Mouse (Mus musculus) left cerebral cortex, postnatal 4 days (tissue): Measurements from ENCODE around the gene Tprkb. TPM values are rescaled to one million over a fixed set of nuclear protein-coding genes. Genes with fewer than 3 reads are reported as not detected.
A peak's percentile ranks its signal among the peaks of the same experiment; 100 is the strongest.
"Not testable (repeated sequence)": the region's sequence is repeated elsewhere in the genome, so short reads cannot be mapped to it uniquely, and the experiment has no call there.

Source experiments
- DNase-seq: peaks from one replicate; pipeline ENCODE4 v3.0.0-alpha.2; 2022
- intact Hi-C: fragments of 180-260 bp; cut with DNase I; formaldehyde crosslinking; loops from one replicate; pipeline ENCODE4 v1.15.1; 2025
- total RNA-seq, 2 experiments: library from RNA; stranded (reverse); gene quantifications; 2 replicates each; pipeline ENCODE4 v1.2.3; 2021

Tprkb gene
- total RNA-seq, 2 experiments from 2014 or later, result 44.3 to 49.1 TPM

GRCm38 (mm10) chr6:85915539-85916513 lies 4.2 kb downstream of the Tprkb start, which contains the start of gene Nat8f1:
TSS of gene Nat8f1 (minus strand) at chr6:85915687.
- DNase-seq, result peak; percentile 88

GRCm38 (mm10) chr6:85916596-85916995 lies 4.9 kb downstream of the Tprkb start:
- intact Hi-C loops, result no loop called here
- DNase-seq, result no peak

More at GRCm38 (mm10) chr6:85915539-85916513, 4.2 kb downstream of the Tprkb start, which contains the start of gene Nat8f1:
- intact Hi-C loops, result not testable (repeated sequence)

GRCm38 (mm10) chr6:85918341-85918740 lies 6.7 kb downstream of the Tprkb start:
- DNase-seq, intact Hi-C loops: not testable (repeated sequence)

GRCm38 (mm10) chr6:85919401-85919800 lies 7.7 kb downstream of the Tprkb start:
- intact Hi-C loops, result no loop called here
- DNase-seq, result no peak

GRCm38 (mm10) chr6:85923643-85924042 lies 12.0 kb downstream of the Tprkb start:
- intact Hi-C loops, result no loop called here
- no peak for DNase-seq

GRCm38 (mm10) chr6:85926709-85927108 lies 15.0 kb downstream of the Tprkb start:
- intact Hi-C loops, result no loop called here
- no peak for DNase-seq

GRCm38 (mm10) chr6:85927476-85928464 lies 16.1 kb downstream of the Tprkb start:
- no peak for DNase-seq
- intact Hi-C loops, result no loop called here

GRCm38 (mm10) chr6:85929312-85929711 lies 17.6 kb downstream of the Tprkb start:
- no peak for DNase-seq
- intact Hi-C loops, result no loop called here

GRCm38 (mm10) chr6:85934047-85934446 lies 22.4 kb downstream of the Tprkb start:
- DNase-seq, result no peak
- intact Hi-C loops, result no loop called here

- no peak for DNase-seq
- intact Hi-C loops, result no loop called here
These were observed 24.0 kb downstream of the Tprkb start for GRCm38 (mm10) chr6:85935646-85936045.

GRCm38 (mm10) chr6:85936508-85937465 lies 25.1 kb downstream of the Tprkb start:
- intact Hi-C loops, result not testable (repeated sequence)
- peak; percentile 81 for DNase-seq

- no peak for DNase-seq
- intact Hi-C loops, result no loop called here
These were observed 27.0 kb downstream of the Tprkb start for GRCm38 (mm10) chr6:85938701-85939100.

- no peak for DNase-seq
- intact Hi-C loops, result loop anchor here (10.0 kb wide), 1 partner anchor 442 kb away; no protein-coding TSS in a partner anchor
These were observed 30.8 kb downstream of the Tprkb start for GRCm38 (mm10) chr6:85942469-85942868.

GRCm38 (mm10) chr6:85948549-85948948 lies 36.9 kb downstream of the Tprkb start:
- intact Hi-C loops, result loop anchor here (10.0 kb wide), 1 partner anchor 436 kb away; no protein-coding TSS in a partner anchor
- DNase-seq, result no peak

GRCm38 (mm10) chr6:85957581-85957980 lies 45.9 kb downstream of the Tprkb start:
- no peak for DNase-seq
- intact Hi-C loops, result loop anchor here (10.0 kb wide), 1 partner anchor 157 kb away; no protein-coding TSS in a partner anchor

- intact Hi-C loops, result no loop called here
- DNase-seq, result peak; percentile 96
These were observed 49.7 kb downstream of the Tprkb start, which contains the start of gene Dusp11 for GRCm38 (mm10) chr6:85961101-85962091. TSS of gene Dusp11 (minus strand) at chr6:85961667.

- intact Hi-C loops, DNase-seq: not testable (repeated sequence)
These were observed 54.4 kb downstream of the Tprkb start for GRCm38 (mm10) chr6:85966081-85966480.

GRCm38 (mm10) chr6:85966686-85967085 lies 55.0 kb downstream of the Tprkb start:
- intact Hi-C loops, result no loop called here

More at GRCm38 (mm10) chr6:85966686-85967085, 55.0 kb downstream of the Tprkb start:
- DNase-seq, result no peak
